Mouse (Mus musculus) left cerebral cortex, adult 8-10 months (tissue): ENCODE measurements at regions not wholly inside any gene's neighbourhood (a gene's known extent, or its start where the extent isn't known, plus 50 kb on each side); places are given as distances from the start of the nearest gene placed in this dataset.

Source experiments
- DNase-seq, 2 experiments: peaks; one replicate each; pipeline ENCODE4 v3.0.0; 2022; ENCODE audit warnings: low spot score in 2 of 2

DNA sequence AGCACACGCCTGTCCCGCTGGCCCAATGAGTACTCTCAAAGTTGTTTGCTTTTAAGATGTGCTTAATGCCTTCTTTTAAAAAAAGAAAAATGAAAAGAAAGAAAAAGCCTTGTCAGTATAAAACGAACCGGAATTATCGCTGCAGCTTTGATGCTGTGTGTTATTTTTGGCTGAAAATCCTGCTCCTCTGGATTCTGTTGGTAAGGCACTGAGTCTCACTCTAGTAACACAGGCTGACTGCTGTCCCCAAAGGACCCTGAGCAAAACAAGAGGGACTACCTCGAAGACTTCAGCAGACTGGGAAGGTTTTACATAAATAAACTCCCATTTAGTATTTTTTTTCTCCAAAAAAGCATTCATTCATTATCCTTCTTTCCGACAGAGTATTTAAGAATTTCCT lies 196.1 kb upstream of the Ppargc1a start:
- no peak for DNase-seq

DNA sequence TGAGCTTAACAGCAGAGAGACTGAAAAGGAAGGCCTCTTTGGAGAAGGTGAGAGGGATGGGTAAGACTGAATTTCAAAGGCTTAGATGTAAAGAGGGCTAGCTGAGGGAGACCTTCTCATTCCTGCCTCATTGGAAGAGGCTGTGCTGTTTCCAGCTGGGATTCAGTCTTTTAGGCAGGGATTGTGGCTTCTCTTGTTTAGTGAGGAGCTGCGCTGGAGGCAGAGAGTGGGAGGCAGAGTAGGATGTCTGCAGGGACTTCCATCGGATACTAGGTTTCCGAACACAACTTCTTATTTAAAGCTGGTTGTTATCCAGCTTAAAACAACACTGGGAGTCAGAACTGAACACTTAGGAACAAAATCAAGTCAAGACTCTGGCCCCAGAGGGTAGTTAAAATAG lies 194.8 kb upstream of the Ppargc1a start:
- no peak for DNase-seq

DNA sequence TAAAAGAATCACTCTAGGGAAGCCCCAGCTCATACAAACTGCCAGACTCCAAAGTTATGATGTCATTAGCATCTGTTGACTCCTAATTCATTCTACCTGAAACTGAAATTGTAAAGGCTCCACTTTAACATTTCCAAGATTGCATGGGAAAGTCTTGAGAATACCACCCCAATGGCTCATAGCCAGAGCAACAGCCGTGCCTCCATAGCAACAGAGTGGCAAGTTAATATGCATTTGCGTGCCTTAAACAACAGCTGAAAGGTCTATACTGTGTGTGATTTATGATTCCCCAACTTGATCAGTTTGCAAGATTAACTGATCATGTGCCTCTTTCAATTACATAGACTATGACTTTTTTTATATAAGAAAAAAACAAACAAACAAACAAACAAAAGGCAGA lies 190.8 kb upstream of the Ppargc1a start:
- DNase-seq: no peak

DNA sequence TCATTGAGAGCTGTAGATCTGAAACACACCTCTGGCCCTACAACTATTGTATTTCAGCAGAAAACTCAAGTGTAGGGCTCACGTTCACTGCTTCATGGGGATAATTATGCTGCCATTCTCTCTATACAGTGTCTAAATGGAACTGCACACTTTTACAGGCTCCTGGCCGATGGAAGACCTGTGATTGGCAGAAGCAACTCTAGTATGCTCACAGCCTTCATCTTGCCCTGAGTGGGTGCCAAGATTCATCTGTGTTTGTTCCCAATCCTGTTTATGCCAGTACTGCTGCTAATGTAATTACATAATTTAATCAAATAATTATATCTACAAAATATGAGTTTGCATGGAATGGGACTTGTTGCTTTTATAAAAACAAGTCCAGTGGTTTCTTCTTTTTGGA lies 190.3 kb upstream of the Ppargc1a start:
- no peak for DNase-seq

DNA sequence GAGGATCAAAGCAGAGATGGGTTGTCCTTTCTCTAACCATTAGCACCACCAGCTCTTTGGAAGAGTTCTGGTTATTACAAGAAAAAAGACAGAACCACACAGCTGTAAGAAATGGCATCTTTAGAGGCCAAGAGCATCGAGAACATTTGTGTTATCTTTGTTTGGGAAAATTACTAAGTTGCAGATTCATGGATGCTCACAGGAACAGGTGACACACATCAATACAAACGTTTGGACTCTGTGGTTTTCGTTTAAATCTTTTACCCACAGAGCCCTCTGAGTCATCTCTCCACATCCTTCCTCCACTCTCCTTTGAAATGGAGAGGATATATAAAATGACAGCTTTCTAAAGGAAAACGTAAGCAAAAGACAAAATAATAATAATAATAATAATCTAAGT lies 184.5 kb upstream of the Ppargc1a start:
- DNase-seq: no peak

DNA sequence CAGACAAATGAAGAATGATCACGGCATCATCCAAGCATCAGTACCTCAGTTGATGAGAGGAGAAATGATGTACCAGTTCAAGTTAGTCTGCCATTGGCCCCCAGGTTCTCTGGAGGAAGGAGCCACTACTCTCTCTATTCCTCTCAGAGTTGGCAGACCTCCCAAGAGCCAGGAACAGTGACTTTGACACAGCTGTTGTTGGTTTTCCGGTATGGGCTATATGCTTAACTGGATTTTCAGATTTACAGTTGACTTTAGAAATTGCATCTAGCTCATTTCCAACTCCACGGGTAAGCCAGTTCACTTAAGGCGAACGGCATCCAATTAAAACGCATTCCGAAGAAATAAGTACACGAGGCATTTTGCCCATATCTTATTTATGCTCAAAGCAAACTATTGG lies 182.9 kb upstream of the Ppargc1a start:
- DNase-seq: no peak

DNA sequence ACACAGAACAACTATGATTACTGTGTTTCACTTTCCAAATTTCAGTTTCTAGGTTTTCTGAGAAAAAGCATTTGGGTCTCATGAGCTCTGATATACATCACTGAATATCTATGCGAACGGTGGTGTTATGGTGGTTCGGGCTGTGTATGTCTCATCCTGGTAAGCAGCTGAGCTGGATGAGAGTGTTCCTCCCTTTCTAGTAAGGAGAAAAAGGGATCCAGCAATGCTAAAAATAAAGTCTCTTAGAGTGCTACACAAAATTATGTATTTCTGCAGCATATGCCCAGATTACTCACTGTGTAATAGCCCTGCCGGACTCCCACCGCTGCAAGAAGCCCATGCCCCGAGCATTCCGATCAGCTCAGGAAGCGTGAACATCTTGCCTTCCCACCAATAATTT lies 173.4 kb upstream of the Ppargc1a start:
- DNase-seq: peak in 1 of 2 experiments; percentile 13

DNA sequence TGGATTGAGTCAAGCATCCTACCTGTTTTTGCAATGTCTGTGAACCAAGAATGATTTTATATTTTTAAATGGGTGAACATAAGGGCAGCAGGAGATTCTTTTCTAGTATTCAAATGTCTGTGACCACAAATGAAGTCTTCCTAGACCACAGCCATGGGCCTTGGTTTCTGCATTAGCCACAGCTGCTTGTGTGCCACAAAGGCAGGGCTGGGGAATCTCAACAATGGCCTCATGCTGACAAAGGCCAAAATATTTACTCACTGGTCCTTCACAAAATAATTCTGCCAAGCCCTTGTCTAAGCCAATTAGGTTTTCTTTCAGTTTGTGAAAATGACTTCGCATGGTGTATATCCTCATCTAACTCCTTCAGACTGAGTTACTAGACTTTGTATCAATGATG lies 162.7 kb upstream of the Ppargc1a start:
- DNase-seq: no peak

DNA sequence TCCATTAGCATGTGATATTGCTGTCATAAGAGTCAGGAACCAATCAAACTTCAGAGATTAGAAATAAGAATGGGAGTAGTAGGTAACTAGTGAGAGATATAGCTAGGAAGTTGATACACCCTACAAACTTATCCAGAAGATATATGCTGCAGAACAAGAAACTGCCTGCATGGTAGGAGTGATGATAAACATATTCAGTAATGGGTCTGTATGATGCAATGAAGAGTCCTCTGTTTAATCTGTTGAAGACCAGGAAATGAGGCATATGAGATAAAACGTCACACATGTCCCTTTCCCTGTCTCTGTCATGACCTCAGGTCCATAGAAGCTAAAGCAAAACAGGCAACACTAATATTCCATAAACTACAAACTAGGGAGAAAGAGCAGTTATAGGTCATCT lies 162.2 kb upstream of the Ppargc1a start:
- DNase-seq: no peak

DNA sequence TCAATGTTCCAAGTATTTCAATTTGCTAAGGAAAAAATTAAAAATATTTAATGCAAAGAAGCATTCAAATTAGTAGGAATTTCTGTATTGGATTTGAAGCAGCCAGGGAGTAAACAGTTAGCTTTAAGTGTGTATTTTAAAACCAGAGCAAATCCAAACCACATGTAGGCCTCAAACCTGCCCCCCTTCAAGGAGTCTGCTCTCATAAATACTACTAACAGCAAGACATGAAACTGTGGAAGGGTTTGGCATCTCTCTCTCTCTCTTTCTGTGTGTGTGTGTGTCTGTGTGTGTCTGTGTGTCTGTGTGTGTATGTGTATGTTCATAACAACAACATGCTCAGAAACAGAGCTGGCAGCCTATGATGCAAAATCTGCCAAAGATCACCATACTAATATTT lies 159.2 kb upstream of the Ppargc1a start:
- DNase-seq: no peak

DNA sequence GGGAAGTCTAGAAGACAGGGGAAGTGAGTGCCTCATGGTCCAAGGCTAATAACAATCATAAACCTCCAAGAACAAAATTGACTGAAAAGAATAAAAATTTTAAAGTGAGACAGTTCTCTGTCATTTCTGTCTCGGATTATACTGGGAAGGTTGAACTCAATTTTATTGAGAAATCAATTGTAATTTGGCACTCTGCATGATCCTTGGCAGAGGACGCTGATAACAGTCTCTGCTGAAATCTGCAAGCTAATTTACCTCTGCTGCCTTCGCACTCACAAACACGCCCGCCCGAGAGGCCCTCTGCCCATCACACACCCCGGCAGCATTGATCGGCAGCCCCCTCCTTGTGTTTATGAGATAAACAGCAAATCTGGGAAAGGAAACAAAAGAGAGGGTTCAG lies 151.4 kb upstream of the Ppargc1a start:
- no peak for DNase-seq

DNA sequence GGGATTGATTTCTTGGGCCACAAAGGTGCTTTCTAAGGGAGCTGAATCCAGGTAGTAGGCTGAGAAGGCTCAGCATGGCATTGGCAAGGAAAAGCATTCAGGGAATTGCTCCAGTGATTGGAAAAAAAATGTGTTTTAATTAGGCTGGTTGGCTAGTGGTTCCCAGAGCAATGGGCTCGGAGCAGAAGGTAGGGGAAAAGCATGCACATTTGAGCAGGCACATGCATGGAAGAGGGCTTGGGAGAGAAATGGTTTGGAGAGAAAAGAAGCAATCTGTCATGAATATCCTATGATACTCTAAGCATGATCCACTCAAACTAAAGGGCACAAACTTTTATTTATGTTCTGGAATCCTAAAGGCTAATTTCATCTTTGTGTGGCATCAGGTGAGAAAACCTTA lies 150.9 kb upstream of the Ppargc1a start:
- DNase-seq: no peak

DNA sequence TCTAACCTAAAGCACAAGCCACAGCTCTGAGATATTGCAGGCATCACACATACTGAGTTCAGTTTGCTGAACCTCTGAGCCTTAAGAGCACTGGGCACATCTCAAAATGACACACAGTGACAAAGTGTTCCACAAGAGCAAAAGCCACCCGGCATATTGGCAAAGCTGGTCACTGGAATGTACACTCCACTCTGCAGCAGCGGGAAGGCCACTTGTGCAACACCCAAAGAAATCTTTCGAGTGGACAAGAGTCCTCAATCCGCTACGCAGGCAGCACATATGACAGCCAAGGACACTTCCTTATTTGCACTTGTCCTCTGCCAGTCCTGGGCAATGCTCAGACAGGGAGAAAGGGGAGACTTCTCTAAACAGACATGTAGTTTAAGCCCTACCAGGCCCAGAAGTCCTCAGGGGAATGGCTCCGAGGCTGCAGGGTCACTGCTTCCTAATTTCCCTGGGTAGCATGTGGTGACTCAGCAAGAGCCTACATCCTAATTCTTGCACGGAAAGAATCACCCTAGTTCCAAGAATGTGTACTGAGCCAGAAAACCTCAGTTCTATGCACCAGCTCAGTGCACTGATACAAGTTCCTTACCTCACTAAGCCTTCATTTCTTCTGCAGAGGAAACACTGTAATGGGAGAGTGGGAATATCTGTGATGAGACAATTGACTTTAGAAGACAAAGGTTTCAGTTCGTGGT lies 144.5 kb upstream of the Ppargc1a start:
- DNase-seq: no peak

DNA sequence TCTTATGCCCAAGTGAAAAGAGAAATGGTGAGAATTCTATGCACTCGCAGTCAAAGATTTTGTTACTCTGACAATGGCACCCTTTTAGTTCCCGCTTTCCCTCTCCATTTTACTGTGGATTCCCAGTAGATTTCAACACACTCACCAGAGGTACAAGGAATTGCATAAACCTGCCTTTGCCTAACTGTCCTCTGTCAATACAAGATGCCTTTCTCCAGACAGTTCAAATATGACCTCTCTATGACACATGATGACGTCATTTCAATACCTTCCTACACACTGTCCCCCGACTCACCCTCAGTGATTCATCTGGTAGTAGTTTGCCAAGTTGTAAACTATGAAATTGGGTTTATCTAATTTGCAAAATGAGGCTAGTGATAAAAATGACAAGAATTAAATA lies 143.1 kb upstream of the Ppargc1a start:
- DNase-seq: no peak

DNA sequence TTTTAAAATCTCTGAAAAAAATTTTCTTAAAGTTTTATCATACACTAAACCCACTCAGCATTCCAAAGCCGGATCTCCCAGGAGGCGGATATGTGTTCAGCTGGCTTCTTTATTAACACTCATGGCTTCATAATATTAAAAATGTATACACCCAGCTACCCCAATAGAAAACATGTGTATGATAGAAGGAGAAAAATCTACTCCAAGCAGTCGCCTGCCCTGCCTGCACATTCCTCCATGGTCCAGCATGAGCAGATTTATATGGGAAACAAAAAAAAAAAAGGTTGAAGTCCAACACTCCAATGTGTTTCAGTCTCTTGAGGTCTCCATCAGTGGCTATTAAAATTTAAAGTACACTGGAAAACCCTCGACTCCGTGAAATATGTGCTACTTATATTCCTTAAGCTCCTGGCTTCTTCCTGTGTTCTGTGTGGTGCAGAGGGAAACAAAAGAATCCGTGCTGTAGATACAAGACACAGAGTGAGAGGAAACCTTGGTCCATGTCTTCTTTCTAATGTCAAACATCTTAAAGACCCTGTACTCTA lies 142.0 kb upstream of the Ppargc1a start:
- DNase-seq: no peak

DNA sequence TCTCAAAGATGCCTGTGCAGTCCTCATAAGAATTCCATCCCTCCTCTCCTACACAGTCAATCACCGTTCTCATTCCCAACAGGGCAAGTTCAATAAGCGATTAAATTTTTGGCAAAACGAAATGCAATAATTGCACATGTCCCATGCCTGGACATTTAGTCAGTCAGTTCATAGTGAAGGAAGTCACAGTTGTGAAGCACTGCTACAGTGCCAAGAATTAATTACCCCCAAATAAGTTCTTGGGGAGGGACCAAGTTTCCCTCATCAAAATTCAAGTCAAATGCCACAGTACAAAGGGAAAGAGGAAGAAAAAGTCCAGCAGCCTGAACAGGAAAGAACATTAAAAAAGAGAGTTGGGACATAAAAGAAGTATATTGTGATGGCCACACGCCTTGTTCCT lies 112.4 kb upstream of the Ppargc1a start:
- no peak for DNase-seq

DNA sequence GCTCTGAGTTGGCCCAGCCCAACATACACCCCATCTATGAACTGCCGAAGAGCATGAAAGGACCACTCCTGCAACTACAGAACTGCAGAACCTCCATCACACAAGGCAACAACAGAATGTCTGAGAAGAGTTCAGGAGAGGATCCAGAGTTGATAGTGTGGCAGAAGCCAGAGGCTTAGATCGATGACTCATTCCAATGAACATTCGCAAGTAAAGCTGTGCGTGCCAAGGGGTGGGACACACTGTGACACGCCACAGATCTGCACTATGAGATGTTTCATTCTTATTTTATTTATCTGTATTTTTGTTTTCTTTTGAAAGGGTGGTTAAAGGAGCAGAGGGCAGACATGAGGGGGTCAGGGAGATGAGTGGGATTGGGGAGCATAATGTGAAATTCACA lies 103.7 kb upstream of the Ppargc1a start:
- DNase-seq: no peak

DNA sequence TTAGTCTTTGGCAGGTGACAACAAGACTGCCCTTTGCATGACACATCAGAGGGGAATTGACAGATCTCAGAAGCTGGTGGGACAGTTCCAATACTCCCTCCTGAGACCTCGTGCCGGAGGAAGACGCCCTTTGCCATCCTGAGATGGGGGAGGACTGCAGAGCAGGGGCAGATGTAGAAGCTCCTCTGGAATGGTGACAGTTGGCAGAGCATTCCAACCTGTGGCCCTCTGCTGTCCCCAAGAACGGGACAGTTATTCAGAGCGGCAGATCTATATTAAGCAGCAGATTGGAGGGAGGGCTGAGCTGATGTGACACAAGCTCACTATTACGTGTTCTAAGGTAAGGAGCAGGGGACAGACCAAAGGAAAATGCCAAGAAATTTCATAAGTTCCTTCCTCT lies 97.7 kb upstream of the Ppargc1a start:
- no peak for DNase-seq

DNA sequence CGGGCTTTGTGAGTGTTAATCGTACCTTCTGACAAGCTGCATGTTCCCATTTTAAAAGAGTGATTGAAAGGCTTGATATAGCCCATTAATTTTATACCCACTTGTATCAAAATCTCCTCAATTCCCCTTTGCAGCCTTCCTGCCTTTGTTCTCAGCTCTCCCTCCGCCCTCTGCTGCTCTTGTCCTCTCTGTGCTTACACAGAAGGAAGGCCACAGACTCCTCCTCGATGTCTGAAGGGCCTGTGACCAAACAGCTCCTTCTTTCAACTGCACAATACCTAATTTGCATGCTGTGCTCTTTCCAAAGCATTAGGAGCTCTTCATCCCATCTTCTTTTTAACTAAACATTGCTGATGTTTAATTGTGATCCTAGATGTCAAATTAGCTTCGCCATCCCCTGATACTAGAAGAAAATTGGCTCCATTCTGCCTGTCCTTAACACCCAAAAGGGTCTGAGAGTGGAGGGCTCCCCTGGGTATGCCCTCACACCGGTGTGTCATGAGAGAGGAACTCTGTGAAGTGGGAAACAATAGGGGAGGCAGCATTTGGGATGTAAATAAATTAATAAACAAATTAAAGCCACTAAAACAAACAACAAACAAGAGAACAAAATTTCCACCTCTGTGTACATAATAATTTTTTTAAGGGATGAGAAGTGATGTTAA lies 90.8 kb upstream of the Ppargc1a start:
- DNase-seq: no peak

DNA sequence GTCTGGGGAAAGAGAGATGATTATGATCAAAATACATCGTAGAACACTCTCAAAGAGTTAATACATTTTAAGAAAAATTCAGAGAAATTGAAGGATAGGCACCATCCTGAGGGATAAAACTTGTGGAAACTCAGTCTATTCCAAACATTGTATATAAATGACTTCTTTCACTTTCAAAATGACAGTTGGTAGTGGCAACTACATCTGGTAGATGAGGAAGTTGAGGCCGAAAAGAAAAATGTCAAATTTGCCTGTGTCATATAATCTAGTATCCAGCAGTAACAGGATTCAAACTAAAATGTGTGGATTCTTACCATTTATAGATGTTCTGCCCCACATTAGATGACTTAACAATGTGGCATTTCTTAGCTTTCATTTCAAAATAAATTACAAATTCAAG lies 86.0 kb upstream of the Ppargc1a start:
- no peak for DNase-seq

DNA sequence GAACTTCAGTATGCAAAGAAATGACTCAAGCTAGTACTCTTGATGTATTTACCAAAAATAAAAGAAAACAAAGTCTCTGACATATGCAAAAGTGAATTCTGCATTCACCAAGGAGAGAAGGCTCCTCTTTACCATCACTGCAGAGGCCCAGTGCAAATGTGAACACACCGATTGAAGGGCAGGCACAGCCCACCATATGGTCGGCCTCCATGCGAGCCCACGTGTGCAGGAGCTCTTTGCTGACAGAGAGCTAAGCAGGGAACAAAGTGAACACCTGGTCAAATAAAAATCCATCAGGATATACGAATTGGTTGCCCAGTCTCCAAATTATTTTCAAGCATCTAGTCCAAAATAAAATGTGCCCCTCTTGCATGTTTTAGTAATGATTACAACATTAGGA lies 56.9 kb upstream of the Ppargc1a start:
- no peak for DNase-seq
